Comparison of ENCODE assay signal across 20 mouse cellular contexts in the genomic region with DNA sequence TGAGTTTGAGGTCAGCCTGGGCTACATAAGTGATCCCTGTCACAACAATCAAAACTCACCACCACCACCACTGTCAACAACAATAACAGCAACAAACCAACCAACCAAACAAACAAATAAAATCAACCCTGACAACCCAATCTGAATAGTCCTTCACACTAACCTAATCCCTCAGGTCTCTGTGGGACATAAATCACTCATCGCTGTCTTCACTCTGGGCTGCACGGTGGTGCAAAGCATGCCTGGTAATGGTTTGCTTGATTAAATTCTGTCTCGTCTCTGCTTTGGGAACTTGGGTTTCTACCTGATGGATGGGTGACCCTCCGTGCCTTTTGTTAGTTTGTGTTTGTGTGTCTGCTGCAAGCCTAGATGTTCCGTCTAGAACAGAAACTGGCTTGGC.
"Had no signal": no experiment of that assay in that cellular context is flagged by ENCODE, and none has a peak within 500 bp of the region (broad histone marks: within the 10 kb centered on the region; RNA-seq: fewer than 3 reads in every experiment).

No protein-coding gene starts in this region.

- H3K27me3 ChIP-seq: liver, embryonic 13.5 days; lung, embryonic 15.5 days; megakaryocyte, embryonic 14.5 days; midbrain, embryonic 12.5 days; stomach, embryonic 15.5 days had no signal

- H3K4me2 ChIP-seq: liver, embryonic 13.5 days; lung, embryonic 15.5 days; midbrain, embryonic 12.5 days; stomach, embryonic 15.5 days had no signal

- H3K9me3 ChIP-seq: liver, embryonic 13.5 days; lung, embryonic 15.5 days; megakaryocyte, embryonic 14.5 days; midbrain, embryonic 12.5 days; stomach, embryonic 15.5 days had no signal

- H3K4me3 ChIP-seq: layer of hippocampus, adult 2 months; liver, embryonic 13.5 days; lung, embryonic 15.5 days; megakaryocyte, embryonic 14.5 days; midbrain, embryonic 12.5 days; stomach, embryonic 15.5 days had no signal

- H3K9ac ChIP-seq: liver, embryonic 13.5 days; liver, postnatal 0 days; lung, embryonic 15.5 days; midbrain, embryonic 12.5 days; stomach, embryonic 15.5 days had no signal

- H3K4me1 ChIP-seq: liver, embryonic 13.5 days; lung, embryonic 15.5 days; midbrain, embryonic 12.5 days; stomach, embryonic 15.5 days had no signal

- ATAC-seq: liver, postnatal 0 days; midbrain, embryonic 16.5 days had no signal

- H3K36me3 ChIP-seq: liver, embryonic 13.5 days; lung, embryonic 15.5 days; midbrain, embryonic 12.5 days; stomach, embryonic 15.5 days had no signal

- DNase-seq: kidney, adult 11 months; kidney, adult 9 months; kidney, postnatal 36 days; liver; liver, embryonic 13.5 days; liver, postnatal 0 days; lung, postnatal 14 days; retina, postnatal 1 day; right cerebral cortex, postnatal 4 days; spleen, adult 18-20 months; thymus, adult 2 months; thymus, postnatal 25 days had no signal

- H3K27ac ChIP-seq: kidney, postnatal 0 days; layer of hippocampus, adult 2 months; liver, embryonic 13.5 days; lung, embryonic 15.5 days; macrophage; midbrain, embryonic 12.5 days; stomach, embryonic 15.5 days had no signal
